Mouse (Mus musculus) left cerebral cortex, adult 18-20 months (tissue): ENCODE data around the gene Pcsk6. TPM values are rescaled to one million over a fixed set of nuclear protein-coding genes. Genes with fewer than 3 reads are reported as not detected.
"Not testable (repeated sequence)": the region's sequence is repeated elsewhere in the genome, so short reads cannot be mapped to it uniquely, and the experiment has no call there.

ENCODE experiments used
- DNase-seq, 2 experiments: peaks; one replicate each; pipeline ENCODE4 v3.0.0; 2021 to 2022; ENCODE audit warnings: low spot score in 2 of 2, mixed read lengths in 1 of 2
- total RNA-seq, 2 experiments: library from RNA; stranded (reverse); gene quantifications; 2 replicates each; pipeline ENCODE4 v1.2.3; 2021

Gene Pcsk6
- total RNA-seq, 2 experiments from 2014 or later, result 8.3 to 11.7 TPM

- no peak for DNase-seq
Measured at GRCm38 (mm10) chr7:66046921-66047918, 185.7 kb downstream of the Pcsk6 start.

- DNase-seq, result no peak
Measured at GRCm38 (mm10) chr7:66047975-66048374, 186.4 kb downstream of the Pcsk6 start.

DNA sequence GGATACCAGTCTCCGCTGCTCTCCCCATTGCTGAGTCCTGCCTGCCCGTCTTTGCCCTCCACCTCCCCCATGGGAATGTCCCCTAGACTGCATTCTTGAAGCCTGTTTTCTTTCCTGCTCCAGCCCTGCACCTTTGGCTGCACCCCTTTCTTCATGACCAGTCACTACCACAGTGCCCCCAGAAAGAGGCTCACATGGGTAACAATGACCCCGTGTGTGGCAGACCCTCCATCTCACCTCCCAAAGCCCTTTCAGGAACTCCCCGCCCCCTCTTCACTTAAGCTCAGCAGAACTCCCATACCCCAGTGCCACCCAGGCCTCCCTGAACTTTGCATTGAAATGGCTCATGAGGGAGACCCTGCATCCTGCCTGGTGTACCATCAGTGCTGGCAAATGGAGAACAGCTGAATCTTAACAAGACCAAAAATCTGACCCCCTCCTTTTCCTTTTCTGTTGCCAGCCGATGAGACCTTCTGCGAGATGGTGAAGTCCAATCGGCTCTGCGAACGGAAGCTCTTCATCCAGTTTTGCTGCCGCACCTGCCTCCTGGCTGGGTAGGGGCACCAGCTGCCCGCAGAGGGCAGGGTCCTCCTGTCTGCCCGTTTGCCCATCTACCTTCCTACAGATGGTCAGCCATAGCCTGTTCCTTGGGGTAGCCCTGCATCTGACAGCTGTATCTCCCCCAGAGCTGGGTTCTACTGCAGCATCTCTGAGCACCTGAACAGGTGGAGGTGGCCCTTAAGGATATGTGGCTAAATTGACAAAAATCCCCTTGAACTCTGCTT is 187.1 kb downstream of the Pcsk6 start:
- DNase-seq, result no peak

- DNase-seq, result no peak
Measured at GRCm38 (mm10) chr7:66053946-66054483, 192.5 kb downstream of the Pcsk6 start.

DNA sequence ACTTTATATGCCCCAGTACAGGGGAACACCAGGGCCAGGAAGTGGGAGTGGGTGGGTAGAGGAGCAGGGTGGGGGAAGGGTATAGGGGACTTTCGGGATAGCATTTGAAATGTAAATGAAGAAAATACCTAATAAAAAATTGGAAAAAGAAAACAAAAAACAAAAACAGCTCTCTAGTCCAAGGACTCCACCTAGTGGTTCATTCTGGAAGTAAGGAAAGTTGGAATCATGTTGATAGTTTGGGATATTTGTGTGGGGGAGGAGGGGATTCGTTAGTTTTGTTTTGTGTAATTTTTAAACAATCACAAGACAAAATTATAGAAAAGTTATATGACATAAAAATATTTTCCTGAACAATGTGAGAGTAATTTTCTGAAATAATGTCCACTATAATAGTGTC is 193.8 kb downstream of the Pcsk6 start:
- DNase-seq, result not testable (repeated sequence)

DNA sequence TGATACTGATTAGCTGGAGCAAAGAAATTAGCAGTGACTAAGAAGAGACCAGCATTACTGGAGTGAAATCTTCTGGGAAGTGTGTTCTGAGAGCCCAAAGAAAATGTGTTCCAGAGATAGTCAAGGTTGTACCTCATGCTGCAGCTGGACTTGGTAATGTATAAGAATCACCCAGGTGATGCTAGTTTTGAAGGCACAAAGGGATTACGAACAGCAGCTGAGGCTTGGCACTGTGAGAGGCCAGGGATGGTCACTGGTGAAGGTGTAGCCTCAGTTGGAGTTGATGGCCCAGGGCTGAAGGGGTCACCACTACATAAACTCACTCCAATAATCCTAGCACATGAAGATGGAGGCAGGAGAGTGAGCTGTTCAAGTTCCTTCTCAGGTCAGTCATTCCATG is 197.2 kb downstream of the Pcsk6 start, which contains the start of gene Snrpa1:
Gene Snrpa1, plus strand, starts transcription at position 301 of the 400 bp plus-strand sequence.
- DNase-seq, result no peak

- peak; percentile 90 to 92 for DNase-seq
Measured at GRCm38 (mm10) chr7:66060066-66060956, 198.8 kb downstream of the Pcsk6 start.

GRCm38 (mm10) chr7:66061057-66061456 is 199.5 kb downstream of the Pcsk6 start:
- DNase-seq, result no peak

DNA sequence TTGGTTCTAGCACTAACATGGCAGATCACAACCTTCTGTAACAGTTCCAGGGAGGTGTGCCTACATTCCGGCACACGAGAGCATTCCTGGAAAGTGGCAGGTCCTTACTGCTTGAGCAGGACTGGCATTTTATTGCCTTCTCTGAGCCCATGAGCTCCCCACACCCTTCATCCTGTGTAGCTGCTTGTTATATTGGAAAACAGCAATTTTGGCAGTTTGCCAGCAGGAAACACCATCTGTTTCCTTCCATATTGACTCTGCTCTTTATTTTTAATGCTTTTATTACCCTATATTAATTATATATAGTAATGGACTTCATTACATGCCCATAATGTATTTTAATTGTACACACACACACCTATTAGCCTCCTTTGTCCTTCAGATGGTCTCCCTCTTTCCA is 214.9 kb downstream of the Pcsk6 start:
- no peak for DNase-seq

DNA sequence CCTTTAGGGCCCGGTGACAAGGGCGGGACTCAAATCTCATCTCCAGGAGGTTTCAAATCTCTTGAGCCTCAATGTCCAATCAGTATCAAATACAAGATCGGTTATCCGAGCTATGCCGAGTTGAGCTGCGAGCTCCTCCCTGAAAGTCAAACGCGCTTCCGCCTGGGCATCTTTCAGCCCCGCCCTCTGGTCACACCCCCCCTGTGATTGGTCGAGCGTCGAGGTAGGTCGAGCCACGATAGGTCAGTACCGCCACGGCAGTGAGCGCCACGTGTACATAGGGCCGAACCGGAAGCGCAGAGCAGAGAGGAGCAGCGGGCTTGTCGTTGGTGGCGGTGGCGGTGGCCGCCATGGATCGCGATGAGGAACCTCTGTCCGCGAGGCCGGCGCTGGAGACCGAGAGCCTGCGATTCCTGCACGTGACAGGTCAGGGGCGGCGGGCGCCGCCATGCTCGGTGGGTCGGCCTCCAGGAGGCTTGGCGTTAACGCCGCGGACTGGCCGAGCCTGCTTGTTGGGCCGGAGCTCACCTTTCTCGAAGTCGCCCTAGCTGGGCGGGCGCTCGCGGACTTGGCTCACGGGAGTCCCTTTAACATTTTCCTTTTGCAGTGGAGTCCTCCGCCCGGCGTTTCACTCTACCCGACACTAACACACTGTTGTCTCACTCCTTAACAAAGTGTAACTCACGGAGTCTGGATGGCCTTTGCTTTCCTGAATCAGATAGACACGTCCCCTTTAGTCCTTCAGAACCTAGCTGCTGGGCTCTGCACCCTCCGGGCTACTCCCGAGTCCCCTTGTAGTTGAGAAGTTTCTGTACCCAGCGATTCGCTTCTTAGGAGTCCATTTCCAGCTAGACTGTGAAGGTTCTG is 218.1 kb downstream of the Pcsk6 start, which contains the start of gene Selenos:
Gene Selenos, plus strand, starts transcription at position 286 of the 867 bp plus-strand sequence.
- peak; percentile 95 for DNase-seq

DNA sequence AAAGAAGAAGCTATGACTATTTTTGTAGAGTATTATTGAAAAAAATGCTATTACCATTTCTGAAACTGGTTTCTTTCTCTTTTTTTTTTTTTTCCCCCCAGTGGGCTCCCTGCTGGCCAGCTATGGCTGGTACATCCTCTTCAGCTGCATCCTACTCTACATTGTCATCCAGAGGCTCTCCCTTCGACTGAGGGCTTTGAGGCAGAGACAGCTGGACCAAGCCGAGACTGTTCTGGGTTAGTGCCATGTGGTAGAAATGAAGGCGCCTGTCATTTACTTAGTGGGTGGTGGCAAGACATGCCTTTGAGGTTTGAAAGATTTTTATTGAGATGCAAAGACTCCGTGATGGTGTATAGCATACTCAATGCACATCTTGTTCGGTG is 218.7 kb downstream of the Pcsk6 start:
- DNase-seq, result peak in 1 of 2 experiments; percentile 24

DNA sequence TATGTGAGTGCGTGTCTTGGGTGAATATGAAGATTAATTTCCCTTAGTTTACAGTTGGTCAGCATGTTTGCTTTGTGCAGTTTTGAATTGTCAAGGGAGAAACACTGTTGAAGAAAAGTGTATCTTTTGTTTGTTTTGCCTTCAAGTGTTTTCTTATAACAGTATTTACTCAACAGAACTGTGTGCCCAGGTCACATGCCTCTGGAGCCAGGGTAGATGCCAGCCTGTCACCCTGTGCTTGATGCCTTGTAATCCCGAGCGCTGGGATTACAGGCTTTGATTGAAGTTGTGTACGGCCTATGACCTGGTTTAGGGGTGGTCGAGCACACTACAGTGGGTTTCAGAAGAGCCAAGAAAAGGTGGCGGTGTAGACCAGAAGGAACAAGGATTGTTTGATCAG is 222.2 kb downstream of the Pcsk6 start:
- no peak for DNase-seq

DNA sequence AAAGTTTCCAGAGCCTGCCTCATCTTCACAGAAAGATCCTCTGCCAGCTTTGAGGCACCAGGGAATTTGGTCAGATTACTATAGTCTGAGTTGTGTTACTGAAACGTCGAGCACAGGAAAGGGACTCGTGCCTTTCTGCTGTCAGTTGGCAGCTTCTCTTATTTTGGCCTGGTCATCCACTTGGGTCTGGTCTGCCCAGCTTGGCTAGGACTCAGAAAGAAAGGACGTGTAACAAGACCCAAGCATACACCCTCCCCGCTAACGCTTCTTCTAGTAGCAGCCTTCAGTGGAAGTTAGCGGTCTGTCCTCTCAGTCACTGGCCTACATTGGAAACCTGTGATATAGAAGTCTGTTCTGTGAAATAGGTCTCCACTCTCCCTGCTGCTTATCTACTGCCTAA is 223.0 kb downstream of the Pcsk6 start:
- DNase-seq, result no peak

GRCm38 (mm10) chr7:66087652-66088051 is 226.1 kb downstream of the Pcsk6 start:
- DNase-seq, result peak; percentile 50 to 69

DNA sequence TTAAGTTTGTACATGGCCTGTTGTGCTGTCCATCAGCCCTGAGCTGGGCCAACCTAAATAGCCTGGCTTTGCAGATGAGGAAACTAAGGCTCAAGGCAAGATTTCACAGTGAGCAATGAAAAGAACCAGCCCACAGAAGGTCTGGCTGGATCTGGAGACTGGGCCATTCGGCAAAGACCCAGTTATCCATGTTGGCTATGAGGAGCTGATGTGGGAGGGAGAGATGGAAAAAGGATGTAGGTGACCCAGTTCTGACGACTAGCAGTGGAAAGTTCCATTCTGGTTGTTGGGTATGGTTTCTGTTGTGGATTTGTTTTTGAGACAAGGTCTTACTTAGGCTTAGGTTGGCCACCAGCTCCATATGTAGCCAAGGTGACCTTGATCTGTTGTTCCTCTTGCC is 226.5 kb downstream of the Pcsk6 start:
- peak in 1 of 2 experiments; percentile 42 for DNase-seq

GRCm38 (mm10) chr7:66090676-66091190 is 229.2 kb downstream of the Pcsk6 start:
- no peak for DNase-seq

GRCm38 (mm10) chr7:66091553-66091952 is 230.0 kb downstream of the Pcsk6 start:
- no peak for DNase-seq

DNA sequence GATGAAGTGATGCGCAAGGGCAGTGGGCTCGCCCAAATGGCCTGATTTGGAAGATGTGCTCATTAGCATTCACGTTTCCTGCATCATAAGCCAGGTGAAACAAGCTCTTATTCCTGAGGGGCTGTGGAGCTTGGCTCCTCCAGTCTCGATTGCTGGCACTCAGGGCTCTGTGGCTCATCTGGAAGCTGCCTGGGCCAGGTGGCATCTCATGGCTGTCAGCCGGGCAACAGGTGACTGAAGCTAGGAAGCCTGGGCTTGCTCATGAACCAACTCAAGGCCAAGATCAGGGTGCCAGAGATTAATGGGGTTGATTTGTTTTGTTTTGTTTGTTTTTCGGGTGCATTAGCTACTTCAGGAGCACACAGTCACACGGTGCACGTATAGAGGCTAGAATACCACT is 231.1 kb downstream of the Pcsk6 start:
- DNase-seq, result no peak

DNA sequence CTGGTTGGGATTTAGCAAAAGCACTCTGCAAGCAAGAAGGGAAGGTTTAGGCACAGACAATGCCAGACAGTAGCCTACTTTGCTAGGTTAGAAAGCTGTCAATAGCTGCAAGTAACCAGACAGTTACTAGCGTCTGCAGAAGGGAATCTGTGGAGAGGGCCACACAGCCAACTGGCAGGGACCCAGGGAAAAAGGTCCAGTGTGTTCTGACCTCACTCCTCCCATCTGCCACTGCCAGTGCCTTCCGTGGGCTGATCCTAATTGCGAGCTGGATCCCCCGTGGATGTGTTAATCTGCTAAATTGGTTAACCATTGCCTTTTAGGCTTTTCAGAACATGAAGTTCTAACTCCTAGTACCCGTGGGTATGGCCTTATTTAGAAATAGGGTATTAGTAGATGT is 232.6 kb downstream of the Pcsk6 start:
- no peak for DNase-seq
